Mouse (Mus musculus) forebrain, embryonic 16.5 days (tissue): Measurements from ENCODE around the gene Bsg. TPM values are rescaled to one million over a fixed set of nuclear protein-coding genes. Genes with fewer than 3 reads are reported as not detected.

Experiments
- ATAC-seq: fragments of 200-750 bp; cut with Nextera tagmentation; 2 replicates; pipeline ENCODE4 v1.8.0; 2017; ENCODE audit warnings: mild to moderate bottlenecking, moderate library complexity
- H3K27ac ChIP-seq: fragments of 300-500 bp; sonication (generic); 2 replicates; pipeline ENCODE4 v1.5.1; 2014; ENCODE audit warnings: low read length, control low read depth
- H3K27me3 ChIP-seq: fragments of 300-500 bp; sonication (generic); replicated peaks from 2 replicates; pipeline ENCODE4 v1.6.1; 2014; ENCODE audit warnings: low read length; ENCODE audit not compliant: control insufficient read depth, insufficient read depth
- H3K36me3 ChIP-seq: fragments of 300-500 bp; sonication (generic); 2 replicates; pipeline ENCODE4 v1.6.1; 2014; ENCODE audit not compliant: control insufficient read depth, insufficient read depth
- H3K4me1 ChIP-seq: fragments of 300-500 bp; sonication (generic); replicated peaks from 2 replicates; pipeline ENCODE4 v1.6.1; 2014; ENCODE audit warnings: low read length; ENCODE audit not compliant: control insufficient read depth, insufficient read depth
- H3K4me2 ChIP-seq: fragments of 300-500 bp; sonication (generic); 2 replicates; pipeline ENCODE4 v1.6.1; 2014; ENCODE audit warnings: mild to moderate bottlenecking, low read length, control low read depth
- H3K4me3 ChIP-seq: fragments of 300-500 bp; sonication (generic); replicated peaks from 2 replicates; pipeline ENCODE4 v1.5.1; 2014; ENCODE audit warnings: mild to moderate bottlenecking, low read length, control low read depth
- H3K9ac ChIP-seq: fragments of 300-500 bp; sonication (generic); replicated peaks from 2 replicates; pipeline ENCODE4 v1.6.1; 2014; ENCODE audit warnings: low read depth, low read length, control low read depth
- H3K9me3 ChIP-seq: fragments of 300-500 bp; sonication (generic); 2 replicates; pipeline ENCODE4 v1.6.1; 2016; ENCODE audit warnings: low read length; ENCODE audit not compliant: control insufficient read depth
- WGBS: fragments of 180-500 bp; shearing (Covaris S2); extraction: QIAGEN DNeasy Blood & Tissue Kit; methylation state at CpG from one replicate; pipeline ENCODE4 v1.1.7; 2014; 5-methylcytosine and 5-hydroxymethylcytosine counted together
- polyA plus RNA-seq: library from polyadenylated mRNA; unstranded; fragments of >200 nt; fragmentation: Nextera tagmentation; extraction: Ambion mirVana; gene quantifications from 2 replicates; pipeline ENCODE4 v1.2.1, GENCODE M21; 2015

Bsg gene
- polyA plus RNA-seq, 1 experiment from 2014 or later, result 726 TPM

DNA sequence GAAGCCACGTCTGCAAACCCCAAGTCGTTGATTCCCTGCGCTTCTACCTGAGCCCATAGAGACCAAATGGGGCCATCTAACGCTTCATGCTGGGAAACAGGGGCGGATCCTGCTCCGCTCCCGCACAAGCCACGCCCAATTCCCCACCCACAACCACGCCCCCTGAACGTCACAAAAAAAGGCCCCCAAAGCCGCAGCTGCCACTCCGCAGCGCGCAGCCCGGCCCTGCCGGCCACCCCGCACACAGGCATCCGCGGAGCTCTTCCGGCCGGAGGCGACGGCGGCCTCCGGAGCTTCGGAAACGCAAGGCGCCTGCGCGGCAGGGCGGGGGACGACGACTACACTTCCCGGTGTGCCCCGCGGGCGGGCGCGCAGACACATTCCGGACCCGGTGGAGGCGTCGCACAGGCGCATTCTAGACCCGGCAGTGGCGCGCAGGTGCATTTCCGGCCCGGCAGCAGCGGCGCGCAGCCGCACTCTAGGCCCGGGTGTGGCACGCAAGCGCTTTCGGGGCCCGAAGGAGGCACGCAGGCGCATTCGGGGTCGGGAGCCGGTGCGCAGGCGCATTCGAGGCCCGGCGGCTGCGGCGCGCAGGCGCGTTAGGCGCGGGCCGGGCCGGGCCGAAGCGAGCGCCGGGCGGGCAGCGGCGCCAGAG lies 22.6 kb upstream of the Bsg start, which contains the start of gene Cdc34:
Gene Cdc34 (plus strand): TSS at position 605 of the 655 bp plus-strand sequence.
- peak within 1 kb of the TSS; percentile 91 for H3K4me2 ChIP-seq
- peaks cover 10% of the 10 kb centered on the region for H3K36me3 ChIP-seq
- no peaks in the 10 kb centered on the region for H3K27me3 ChIP-seq
- H3K9me3 ChIP-seq, result no peaks in the 10 kb centered on the region
- peak; percentile 96 for ATAC-seq
- under 1% methylated on average over 80 of the region's 84 CpGs for WGBS
- peak within 1 kb of the TSS; percentile 86 for H3K4me3 ChIP-seq
- H3K4me1 ChIP-seq, result peaks cover 20% of the 10 kb centered on the region
- H3K27ac ChIP-seq, result peak within 1 kb of the TSS; percentile 90
- peak within 1 kb of the TSS; percentile 74 for H3K9ac ChIP-seq

DNA sequence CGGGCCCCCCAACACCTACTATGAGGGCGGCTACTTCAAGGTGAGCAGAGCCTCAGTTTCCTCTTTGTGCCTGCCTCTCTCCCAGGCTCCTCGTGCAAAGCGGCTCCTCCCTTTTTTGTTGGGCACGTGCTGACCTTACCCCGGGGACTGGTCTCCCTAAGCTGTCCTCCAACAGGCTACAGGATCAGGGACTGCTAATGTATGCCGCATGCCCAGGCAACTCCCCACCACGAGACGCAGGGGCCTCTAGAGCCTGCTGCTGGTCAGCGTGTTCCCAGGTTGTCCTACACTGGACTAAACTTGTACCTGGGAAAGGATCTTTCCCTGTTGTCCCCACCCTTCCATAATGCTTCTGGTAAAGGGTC lies 21.8 kb upstream of the Bsg start:
- H3K9me3 ChIP-seq, result no peaks in the 10 kb centered on the region
- H3K27ac ChIP-seq, result peak overlapping the region; percentile 46; the same call in 1 of the 2 replicates
- no peaks in the 10 kb centered on the region for H3K27me3 ChIP-seq
- no peak; the same call in 1 of the 2 replicates for ATAC-seq
- peak overlapping the region; percentile 86 for H3K4me3 ChIP-seq
- peaks cover 10% of the 10 kb centered on the region for H3K36me3 ChIP-seq
- H3K4me1 ChIP-seq, result peaks cover 20% of the 10 kb centered on the region
- H3K4me2 ChIP-seq, result peak overlapping the region; percentile 91
- H3K9ac ChIP-seq, result peak overlapping the region; percentile 74
- 0% methylated on average over 9 of the region's 10 CpGs for WGBS

DNA sequence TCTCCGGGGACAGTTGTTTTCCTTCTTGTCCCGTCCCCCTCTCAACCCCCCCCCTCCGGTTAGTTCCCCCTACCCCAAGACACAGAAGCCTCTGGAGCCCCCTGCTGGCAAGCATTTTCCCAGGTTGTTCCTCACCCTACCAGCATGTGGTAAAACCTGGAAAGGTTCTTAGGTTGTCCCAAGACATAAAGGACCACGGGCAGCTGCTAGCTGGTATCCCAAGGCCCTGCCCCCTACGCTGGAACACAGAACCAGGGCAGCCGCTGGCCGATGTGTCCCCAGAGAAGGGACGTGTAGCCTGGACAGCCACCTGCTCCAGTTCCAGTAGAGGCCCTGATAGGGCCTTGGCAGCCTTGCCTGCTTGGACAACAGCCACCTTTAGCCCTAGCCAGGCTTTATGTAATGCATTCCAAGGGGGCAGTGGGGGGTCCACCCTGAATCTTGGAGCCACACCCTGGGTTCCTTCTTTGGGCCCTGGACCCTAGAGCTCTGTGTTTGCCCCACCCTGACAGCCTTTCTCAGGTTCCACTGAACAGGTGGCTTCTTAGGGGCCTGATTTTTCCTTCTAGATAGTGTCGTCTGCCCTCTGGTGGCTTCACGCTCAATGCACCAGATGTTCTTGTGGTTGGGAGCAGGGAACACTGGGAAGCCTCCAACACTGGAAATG lies 21.2 kb upstream of the Bsg start:
- peak overlapping the region; percentile 74 for H3K9ac ChIP-seq
- peak overlapping the region; percentile 91 for H3K4me2 ChIP-seq
- peaks cover 20% of the 10 kb centered on the region for H3K4me1 ChIP-seq
- no peaks in the 10 kb centered on the region for H3K27me3 ChIP-seq
- H3K36me3 ChIP-seq, result peaks cover 10% of the 10 kb centered on the region
- H3K9me3 ChIP-seq, result no peaks in the 10 kb centered on the region
- peak overlapping the region; percentile 46; the same call in 1 of the 2 replicates for H3K27ac ChIP-seq
- 3% methylated on average over 10 of the region's 10 CpGs for WGBS
- H3K4me3 ChIP-seq, result peak overlapping the region; percentile 86
- no peak for ATAC-seq

DNA sequence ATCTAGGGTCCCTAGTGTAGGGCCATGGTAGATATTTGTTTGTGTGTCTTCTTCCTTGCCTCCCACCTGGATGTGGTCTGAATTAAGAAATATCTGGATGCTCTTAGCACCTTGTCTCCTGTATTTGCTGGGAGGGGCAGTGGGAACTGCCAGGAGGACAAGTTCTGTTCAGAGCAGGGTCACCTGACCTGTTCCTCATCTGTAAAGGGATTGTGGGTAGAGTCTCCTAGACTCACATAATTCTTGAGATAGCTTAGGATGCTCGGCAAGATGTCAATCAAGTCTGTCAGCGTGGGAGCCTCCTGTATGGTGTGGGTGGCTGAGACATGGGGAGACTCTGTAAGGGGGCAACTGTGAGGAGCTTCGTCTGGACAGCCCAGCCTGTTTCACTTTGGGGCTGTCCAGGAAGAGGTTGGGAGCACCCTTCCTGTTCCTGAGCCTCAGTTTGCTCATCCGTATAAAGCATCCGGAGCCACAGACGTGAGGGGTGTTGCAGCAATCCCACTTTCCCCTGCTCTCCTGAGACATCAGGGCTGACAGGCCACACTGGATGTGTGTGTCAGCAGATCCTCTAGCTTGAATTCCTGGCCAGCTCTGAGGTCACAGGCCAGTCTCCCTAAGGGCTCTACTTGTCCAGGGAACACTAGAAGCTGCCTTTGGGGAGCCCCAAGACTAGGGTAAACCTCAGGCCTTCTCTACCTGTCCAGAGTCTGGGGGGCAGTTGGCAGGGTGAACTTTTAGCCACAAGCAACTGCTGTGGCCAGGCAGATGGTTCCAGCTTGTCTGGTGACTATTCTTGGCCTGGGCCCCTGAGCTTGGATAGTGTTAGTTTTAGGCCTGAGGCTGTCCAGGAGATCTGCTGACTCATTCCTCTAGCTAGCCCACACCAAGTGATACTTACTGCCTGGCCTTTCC lies 20.3 kb upstream of the Bsg start:
- H3K9me3 ChIP-seq, result no peaks in the 10 kb centered on the region
- ATAC-seq, result no peak
- no peaks in the 10 kb centered on the region for H3K27me3 ChIP-seq
- peak overlapping the region; percentile 91 for H3K4me2 ChIP-seq
- no peak overlapping the region; the same call in 1 of the 2 replicates for H3K9ac ChIP-seq
- no peak overlapping the region for H3K27ac ChIP-seq
- WGBS, result 89% methylated on average over 6 of the region's 6 CpGs
- H3K4me3 ChIP-seq, result no peak overlapping the region; the same call in 1 of the 2 replicates
- H3K4me1 ChIP-seq, result peaks cover 20% of the 10 kb centered on the region
- peaks cover 18% of the 10 kb centered on the region for H3K36me3 ChIP-seq

DNA sequence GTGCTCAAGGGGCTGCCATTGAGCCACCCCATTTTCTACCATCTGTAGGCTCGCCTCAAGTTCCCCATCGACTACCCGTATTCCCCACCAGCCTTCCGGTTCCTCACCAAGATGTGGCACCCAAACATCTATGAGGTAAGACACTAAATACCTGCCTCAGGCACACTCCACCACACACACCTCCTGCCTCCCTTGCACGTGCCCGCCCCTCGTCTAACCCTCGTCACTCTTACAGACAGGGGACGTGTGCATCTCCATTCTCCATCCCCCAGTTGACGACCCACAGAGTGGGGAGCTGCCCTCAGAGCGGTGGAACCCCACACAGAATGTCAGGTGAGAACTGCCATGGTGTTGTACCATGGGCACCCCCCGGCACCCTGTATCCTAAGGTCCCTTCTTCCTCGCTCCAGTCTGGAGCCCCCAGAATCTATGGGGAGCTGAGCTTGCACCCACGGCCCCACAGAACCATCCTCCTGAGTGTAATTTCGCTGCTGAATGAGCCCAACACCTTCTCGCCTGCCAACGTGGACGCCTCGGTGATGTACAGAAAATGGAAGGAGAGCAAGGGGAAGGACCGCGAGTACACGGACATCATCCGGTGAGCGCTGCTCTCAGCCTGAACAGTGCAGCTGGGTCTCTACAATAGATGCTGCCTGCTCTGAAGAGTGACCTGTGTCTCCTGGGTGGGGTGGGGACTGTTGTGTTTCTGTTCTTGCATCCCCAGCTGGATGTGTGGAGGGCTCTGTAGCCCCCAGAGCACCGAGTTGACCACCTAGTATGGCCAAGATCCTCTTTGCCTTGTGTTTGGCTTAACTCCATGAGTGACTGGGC lies 19.3 kb upstream of the Bsg start:
- Histone ChIP-seq H3K27ac (no peak overlapping the region), H3K4me2 (no peak overlapping the region), H3K9me3 (no peaks in the 10 kb centered on the region), H3K9ac (no peak overlapping the region), H3K36me3 (peaks cover 21% of the 10 kb centered on the region), H3K4me1 (peaks cover 20% of the 10 kb centered on the region), H3K4me3 (no peak overlapping the region), H3K27me3 (no peaks in the 10 kb centered on the region)
- no peak for ATAC-seq
- WGBS, result 95% methylated on average over 25 of the region's 25 CpGs

DNA sequence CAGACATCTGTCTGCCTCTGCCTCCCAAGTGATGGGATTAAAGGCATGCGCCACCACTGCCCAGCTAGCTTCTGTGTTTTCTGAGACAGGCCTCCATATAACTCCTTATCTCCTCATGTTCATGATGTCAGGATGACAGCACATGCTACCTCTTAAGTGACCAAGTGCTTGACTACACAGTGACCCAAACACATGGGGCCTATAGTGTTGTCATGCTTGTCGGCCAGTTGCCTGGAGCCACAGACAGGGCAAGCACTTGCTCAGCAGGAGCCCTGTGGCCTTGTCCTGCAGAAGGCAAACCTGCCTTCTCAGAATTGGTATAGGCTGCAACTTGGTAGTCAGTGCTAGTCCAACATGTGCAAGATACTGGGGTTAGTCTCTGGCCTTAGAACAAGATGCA lies 18.1 kb upstream of the Bsg start:
- Histone ChIP-seq H3K9ac (no peak overlapping the region), H3K4me2 (no peak overlapping the region), H3K4me3 (no peak overlapping the region), H3K36me3 (peaks cover 21% of the 10 kb centered on the region), H3K9me3 (no peaks in the 10 kb centered on the region), H3K27me3 (no peaks in the 10 kb centered on the region), H3K27ac (no peak overlapping the region), H3K4me1 (peaks cover 16% of the 10 kb centered on the region)
- WGBS, result 86% methylated on average over 2 of the region's 2 CpGs
- ATAC-seq, result no peak

DNA sequence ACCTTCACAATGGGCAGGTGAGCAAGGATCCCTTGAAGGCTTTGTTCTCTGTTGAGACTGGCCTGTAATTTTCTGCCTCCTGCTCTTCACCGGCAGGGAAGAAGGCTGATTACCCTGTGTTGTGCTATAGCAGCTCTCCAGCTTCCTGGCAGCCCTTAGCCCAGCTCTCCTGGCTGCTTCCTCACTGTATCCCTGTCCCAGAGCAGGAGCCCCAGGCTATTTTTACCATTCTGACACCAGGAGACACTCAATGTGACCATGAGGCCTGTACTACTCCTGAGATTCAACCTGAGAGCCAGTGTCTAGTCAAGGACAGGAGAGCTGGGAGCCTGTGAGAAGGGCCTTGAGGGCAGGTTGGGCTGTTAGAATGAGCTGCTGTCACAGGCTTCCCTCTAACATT lies 17.6 kb upstream of the Bsg start:
- WGBS, result 100% methylated on average over 1 of the region's 1 CpGs
- no peak for ATAC-seq
- H3K4me1 ChIP-seq, result peaks cover 14% of the 10 kb centered on the region
- H3K36me3 ChIP-seq, result peaks cover 21% of the 10 kb centered on the region
- H3K9ac ChIP-seq, result no peak overlapping the region
- H3K27me3 ChIP-seq, result no peaks in the 10 kb centered on the region
- H3K9me3 ChIP-seq, result no peaks in the 10 kb centered on the region
- H3K4me3 ChIP-seq, result no peak overlapping the region
- no peak overlapping the region for H3K4me2 ChIP-seq
- no peak overlapping the region for H3K27ac ChIP-seq

DNA sequence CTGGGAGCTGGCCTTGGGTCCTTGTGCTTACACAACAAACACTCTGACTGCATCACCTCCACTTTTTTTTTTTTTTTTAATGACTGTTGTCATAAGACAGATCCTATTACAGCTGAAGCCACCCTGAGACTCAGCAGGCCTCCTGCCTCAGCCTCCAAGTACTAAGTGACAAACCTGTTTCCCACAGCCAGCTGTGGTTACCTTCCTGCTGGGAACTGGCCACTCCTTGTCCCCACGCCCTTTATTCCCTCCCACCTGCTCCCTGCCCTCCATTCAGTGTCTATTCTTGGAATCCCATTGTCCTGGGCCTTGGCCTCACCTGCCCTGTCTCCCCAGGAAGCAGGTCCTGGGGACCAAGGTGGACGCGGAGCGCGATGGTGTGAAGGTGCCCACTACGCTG lies 16.8 kb upstream of the Bsg start:
- Histone ChIP-seq H3K27ac (no peak overlapping the region), H3K36me3 (peaks cover 21% of the 10 kb centered on the region), H3K4me1 (peaks cover 14% of the 10 kb centered on the region), H3K4me3 (no peak overlapping the region), H3K9ac (no peak overlapping the region), H3K4me2 (no peak overlapping the region), H3K27me3 (no peaks in the 10 kb centered on the region), H3K9me3 (no peaks in the 10 kb centered on the region)
- WGBS, result 97% methylated on average over 6 of the region's 6 CpGs
- ATAC-seq, result no peak
